Mouse (Mus musculus) spleen, adult 12 weeks (tissue): ENCODE data around the gene Tmem132d.

Experiments
- DNase-seq: peaks from one replicate; pipeline ENCODE4 v3.0.0; 2022; ENCODE audit warnings: low spot score

Tmem132d gene

GRCm38 (mm10) chr5:128407546-128407945 lies 25.3 kb downstream of the Tmem132d start:
- DNase-seq: no peak

DNA sequence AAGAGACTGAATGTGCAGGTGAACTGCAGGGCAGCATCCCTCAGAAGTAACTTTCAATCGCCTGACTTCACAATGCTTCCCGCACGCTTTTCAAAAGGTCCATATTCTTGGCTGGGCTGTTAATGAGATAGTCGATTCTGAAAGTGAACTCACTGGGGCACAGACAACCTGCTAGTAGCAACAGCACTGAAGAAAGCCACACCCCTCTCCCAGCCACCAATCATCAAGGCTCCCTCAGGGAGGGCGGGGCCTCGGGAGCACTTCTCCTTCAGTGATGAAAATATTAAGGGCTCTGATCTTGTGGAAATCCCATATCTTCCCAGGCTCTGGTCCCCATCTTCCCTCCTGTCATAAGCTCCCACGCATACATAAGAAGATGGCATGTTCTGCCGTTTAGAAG lies 27.8 kb downstream of the Tmem132d start:
- DNase-seq: no peak

DNA sequence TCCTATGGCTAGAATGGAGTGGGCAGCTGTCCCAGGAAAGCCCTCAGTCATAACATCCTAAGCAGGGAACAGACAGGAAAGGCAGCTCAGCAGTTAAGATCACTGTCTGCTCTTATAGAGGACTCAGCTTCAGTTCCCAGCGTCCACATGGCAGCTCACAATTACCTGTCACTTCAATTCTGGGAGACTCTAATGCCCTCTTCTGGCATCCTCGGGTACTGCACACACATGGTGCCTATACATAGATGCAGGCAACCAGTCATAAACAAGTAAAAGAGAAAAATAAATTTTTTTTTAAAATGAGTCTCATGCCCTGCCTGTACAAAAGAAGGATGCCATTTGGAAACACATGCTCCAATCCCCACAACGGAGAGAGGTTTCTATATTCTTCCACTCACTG lies 28.7 kb downstream of the Tmem132d start:
- DNase-seq: no peak

DNA sequence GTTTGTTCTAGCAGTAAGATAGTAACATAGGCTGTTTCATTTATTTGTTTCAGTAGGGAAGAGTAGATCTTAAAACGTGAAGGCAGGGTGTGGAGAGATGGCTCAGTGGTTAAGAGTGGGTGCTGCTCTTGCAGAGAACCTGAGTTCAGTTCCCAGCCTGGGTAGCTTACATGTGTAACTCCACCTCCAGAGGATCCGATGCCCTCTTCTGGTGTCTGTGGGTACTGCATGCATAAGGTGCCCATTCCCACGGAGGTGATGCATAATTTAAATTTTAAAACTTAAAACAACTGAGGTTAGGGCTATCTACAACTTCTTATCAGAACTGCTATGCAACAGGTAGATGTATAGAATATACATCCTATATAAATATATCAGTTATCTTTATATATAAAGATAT lies 40.5 kb downstream of the Tmem132d start:
- DNase-seq: no peak

DNA sequence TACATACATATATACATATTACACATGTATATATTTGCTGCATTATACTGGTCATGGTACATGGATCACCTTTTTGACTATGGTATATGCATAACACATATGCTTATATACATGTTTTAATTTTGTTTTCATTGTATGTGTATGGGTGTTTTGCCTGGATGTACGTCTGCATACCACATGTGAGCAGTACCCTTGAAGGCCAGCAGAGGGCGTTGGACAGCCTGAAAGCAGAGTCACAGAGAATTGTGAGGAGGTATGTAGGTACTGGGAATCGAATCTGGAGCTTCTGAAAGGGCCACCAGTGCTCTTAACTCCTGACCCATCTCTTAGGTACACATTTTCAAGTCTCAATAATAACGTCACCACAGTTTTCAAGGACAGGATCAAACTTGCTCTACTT lies 43.2 kb downstream of the Tmem132d start:
- no peak for DNase-seq

- no peak for DNase-seq
Measured at GRCm38 (mm10) chr5:128388358-128389141, 44.3 kb downstream of the Tmem132d start.

DNA sequence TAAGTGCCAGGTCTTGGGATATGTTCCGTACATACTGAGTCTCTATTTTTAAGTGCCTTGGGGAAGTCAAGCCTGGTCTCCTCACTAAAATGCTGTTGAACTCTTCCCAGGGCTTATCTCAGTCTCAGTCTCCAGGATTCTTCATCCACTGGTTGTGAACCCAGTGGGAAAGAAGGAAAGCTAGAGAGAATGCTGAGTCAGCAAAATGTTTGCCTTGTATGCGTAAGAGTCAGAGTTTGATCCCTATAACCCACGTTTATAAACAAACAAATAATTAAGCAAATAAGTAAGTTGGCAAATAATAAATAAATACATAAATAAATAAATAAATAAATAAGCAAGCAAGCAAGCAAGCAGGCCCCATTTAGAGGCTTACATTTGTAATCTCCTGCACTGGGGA lies 63.1 kb downstream of the Tmem132d start:
- DNase-seq: no peak

GRCm38 (mm10) chr5:128369111-128369510 lies 63.8 kb downstream of the Tmem132d start:
- no peak for DNase-seq

- no peak for DNase-seq
Measured at GRCm38 (mm10) chr5:128365261-128365985, 67.5 kb downstream of the Tmem132d start.

- no peak for DNase-seq
Measured at GRCm38 (mm10) chr5:128360946-128361675, 71.8 kb downstream of the Tmem132d start.

DNA sequence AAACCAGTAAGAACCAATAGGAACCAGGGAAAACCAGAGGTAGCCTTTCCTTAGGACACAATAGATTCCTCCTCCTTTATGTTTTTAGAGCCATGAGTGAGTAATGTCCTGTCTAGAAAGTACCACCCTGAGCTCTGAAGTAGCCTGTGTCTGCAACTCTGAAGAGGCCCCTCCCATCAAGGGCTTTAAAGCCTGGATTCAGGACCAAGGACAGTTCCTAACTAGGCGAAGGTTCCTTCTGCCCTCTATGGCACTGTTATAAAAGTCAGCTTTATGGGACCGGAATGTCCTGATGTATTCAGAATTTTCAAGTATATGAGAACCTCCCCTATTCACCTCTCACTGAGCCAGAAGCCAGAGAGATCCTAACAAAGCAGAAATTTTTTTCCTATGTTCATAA lies 84.0 kb downstream of the Tmem132d start:
- DNase-seq: no peak

DNA sequence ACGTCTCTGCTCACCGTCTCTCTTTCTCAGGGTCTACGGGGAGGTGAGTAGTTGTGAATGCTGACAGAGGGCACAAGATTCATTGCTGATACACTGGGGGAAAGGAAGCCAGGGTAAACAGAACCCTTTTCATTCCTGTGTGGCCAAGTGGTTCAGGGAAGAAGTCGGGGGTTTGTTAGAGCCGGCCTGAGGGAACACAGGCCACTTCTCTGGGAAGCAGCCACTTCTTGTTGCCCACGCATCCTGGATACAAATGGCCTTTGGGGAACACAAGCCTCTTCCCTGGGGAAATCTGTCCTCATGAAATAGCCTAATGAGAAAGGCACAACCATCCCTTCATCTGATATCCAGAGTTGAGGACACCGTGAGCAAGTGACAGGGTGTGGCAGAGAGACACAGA lies 96.0 kb downstream of the Tmem132d start:
- DNase-seq: no peak

DNA sequence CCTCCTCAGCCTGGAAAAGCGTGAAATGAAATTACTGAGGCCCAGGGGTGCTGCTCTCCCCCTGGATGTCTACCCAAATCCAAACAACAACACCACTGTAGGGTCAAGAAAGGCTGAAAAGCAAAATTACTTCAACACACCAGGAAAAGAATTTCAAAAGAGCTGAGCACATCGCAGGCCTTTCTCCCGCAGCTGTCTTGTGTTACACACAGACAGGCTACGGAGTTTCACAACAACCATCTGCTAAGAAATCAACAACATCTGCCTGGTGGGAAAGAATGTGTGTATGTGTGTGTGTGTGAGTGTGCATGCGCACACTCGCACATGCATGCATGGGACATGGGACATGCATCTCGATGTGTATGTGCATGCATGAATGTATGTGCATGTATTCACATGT lies 100.1 kb downstream of the Tmem132d start:
- no peak for DNase-seq

- no peak for DNase-seq
Measured at GRCm38 (mm10) chr5:128330351-128330750, 102.5 kb downstream of the Tmem132d start.

- DNase-seq: no peak
Measured at GRCm38 (mm10) chr5:128302387-128302786, 130.5 kb downstream of the Tmem132d start.

- no peak for DNase-seq
Measured at GRCm38 (mm10) chr5:128291191-128291590, 141.7 kb downstream of the Tmem132d start.

DNA sequence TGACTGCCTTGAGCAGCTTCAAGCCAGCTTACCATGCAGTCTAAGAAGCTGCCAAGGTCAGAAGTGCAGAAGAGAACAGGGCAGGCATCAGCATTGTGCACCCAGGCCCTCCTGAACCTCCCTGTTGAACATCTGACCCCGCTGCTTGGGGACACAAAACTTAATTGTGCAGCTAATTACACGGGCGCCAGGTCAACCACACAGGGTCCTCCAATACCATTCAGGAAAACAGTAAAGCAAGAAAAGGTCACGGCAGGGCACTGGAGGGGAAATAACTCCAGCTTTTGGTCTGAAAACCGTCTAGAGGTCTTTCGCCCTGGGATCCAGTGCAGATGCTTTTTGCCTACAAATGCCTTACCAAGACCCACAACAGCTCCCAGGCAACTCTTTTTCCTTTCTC lies 159.6 kb downstream of the Tmem132d start:
- no peak for DNase-seq

DNA sequence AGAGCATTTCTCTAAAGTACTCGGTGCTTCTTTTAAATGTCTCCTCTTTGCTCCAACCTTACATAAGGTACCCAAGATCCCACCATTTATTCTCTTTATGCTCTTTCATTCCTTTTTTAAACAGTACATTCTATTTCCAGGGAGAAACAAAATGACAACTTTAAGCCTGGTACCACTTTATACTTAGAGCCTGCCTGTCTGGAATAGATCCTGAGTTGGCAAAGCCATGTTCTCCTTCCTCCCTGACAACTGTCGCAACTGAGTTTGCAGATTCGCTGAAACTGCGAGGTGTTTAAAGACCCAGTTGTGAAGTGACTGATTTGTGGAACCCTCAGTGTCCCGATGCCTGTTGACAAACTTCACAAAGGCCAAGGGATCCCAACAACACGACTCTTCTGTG lies 165.5 kb downstream of the Tmem132d start:
- no peak for DNase-seq

DNA sequence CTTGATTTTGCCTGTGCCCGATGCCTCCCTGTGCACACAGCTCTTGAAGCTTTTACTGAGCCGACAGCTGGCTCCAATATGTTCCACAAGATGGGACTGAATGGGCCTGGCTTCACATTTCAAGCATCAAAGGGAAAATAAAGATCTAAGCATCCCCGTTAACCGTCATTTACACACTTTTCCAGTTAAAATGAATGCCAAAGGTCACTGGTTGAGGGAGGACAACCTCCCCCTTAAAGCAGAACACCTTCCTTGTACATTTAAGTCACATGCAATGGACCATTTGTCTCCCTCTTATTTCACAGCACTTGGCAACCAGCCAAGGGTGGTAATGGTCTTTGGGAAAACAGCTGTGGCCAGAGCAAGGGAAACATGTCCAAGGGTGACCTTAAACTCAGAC lies 188.7 kb downstream of the Tmem132d start:
- DNase-seq: no peak

- no peak for DNase-seq
Measured at GRCm38 (mm10) chr5:128236638-128237335, 196.1 kb downstream of the Tmem132d start.

GRCm38 (mm10) chr5:128235611-128236010 lies 197.3 kb downstream of the Tmem132d start:
- DNase-seq: no peak

DNA sequence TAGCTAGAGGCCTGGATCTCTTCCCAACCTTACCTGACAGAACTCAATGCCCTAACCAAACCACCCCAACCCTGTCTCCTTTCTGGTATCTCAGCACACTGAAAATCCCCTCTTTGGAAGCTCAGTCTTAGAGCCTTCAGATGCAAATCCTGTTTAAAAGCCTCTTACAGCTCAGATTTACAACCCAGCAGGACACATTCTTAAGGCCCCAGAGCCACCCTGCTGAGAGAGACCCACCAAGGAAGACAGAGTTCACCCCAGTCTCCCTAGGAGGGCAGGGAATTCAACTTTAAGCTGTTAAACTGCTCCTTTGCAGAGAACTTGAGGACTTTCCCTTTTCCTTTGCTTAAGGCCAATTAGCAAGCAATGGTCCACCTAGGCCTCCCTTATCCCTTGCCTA lies 199.8 kb downstream of the Tmem132d start:
- DNase-seq: no peak
